Mouse (Mus musculus) macrophage (primary cell): ENCODE results near the gene Ifi47. TPM values are rescaled to one million over a fixed set of nuclear protein-coding genes. Genes with fewer than 3 reads are reported as not detected.

ENCODE experiments used
- H3K27ac ChIP-seq: fragments of 350-480 bp; formaldehyde crosslinking; 2 replicates; pipeline ENCODE4 v1.9.0; 2021
- H3K36me3 ChIP-seq: fragments of 350-480 bp; formaldehyde crosslinking; 2 replicates; pipeline ENCODE4 v1.9.0; 2021; ENCODE audit errors: inconsistent target
- H3K4me3 ChIP-seq: fragments of 350-480 bp; formaldehyde crosslinking; 2 replicates; pipeline ENCODE4 v1.9.0; 2021; ENCODE audit errors: inconsistent target
- H3K79me2 ChIP-seq: fragments of 350-480 bp; formaldehyde crosslinking; 2 replicates; pipeline ENCODE4 v1.9.0; 2021; ENCODE audit errors: inconsistent target
- WGBS: methylation state at CpG from one replicate; pipeline ENCODE4 v1.1.7; 2026; ENCODE audit warnings: inconsistent platforms; ENCODE audit not compliant: missing documents; 5-methylcytosine and 5-hydroxymethylcytosine counted together
- polyA plus RNA-seq: library from polyadenylated mRNA; stranded (reverse); fragments of 250-400 nt; gene quantifications from 3 replicates; pipeline ENCODE4 v1.2.4, GENCODE M21; 2018; ENCODE audit warnings: inconsistent platforms

Gene Ifi47
- polyA plus RNA-seq, 1 experiment from 2014 or later: 34.8 TPM

- Histone ChIP-seq H3K79me2 (peaks cover 68% of the 10 kb centered on the region), H3K36me3 (no peaks in the 10 kb centered on the region), H3K27ac (peak overlapping the region; percentile 51), H3K4me3 (no peak overlapping the region)
- WGBS: 58% methylated on average over 3 of the region's 3 CpGs
Observed at GRCm38 (mm10) chr11:49083808-49084207, 7.4 kb downstream of the Ifi47 start.

GRCm38 (mm10) chr11:49084385-49084784 lies 8.0 kb downstream of the Ifi47 start:
- 71% methylated on average over 1 of the region's 1 CpGs for WGBS
- H3K27ac ChIP-seq: peak overlapping the region; percentile 51
- H3K36me3 ChIP-seq: no peaks in the 10 kb centered on the region
- H3K4me3 ChIP-seq: no peak overlapping the region
- peaks cover 68% of the 10 kb centered on the region for H3K79me2 ChIP-seq

- Histone ChIP-seq H3K27ac (peak overlapping the region; percentile 51), H3K4me3 (no peak overlapping the region), H3K79me2 (peaks cover 69% of the 10 kb centered on the region), H3K36me3 (no peaks in the 10 kb centered on the region)
- WGBS: 5% methylated on average over 3 of the region's 3 CpGs
Observed at GRCm38 (mm10) chr11:49084875-49085274, 8.5 kb downstream of the Ifi47 start.

GRCm38 (mm10) chr11:49086858-49087361 lies 10.5 kb downstream of the Ifi47 start:
- Histone ChIP-seq H3K36me3 (0 out of 2 replicates have a peak, but pooled peaks cover 6% of the 10 kb centered on the region), H3K79me2 (peaks cover 90% of the 10 kb centered on the region), H3K4me3 (peak overlapping the region; percentile 59), H3K27ac (peak overlapping the region; percentile 80)
- 0% methylated on average over 5 of the region's 6 CpGs for WGBS

- Histone ChIP-seq H3K4me3 (peak overlapping the region; percentile 48), H3K79me2 (peaks cover 94% of the 10 kb centered on the region), H3K27ac (peak overlapping the region; percentile 32), H3K36me3 (0 out of 2 replicates have a peak, but pooled peaks cover 6% of the 10 kb centered on the region)
- WGBS: 14% methylated on average over 21 of the region's 22 CpGs
Observed at GRCm38 (mm10) chr11:49087830-49088616, 11.6 kb downstream of the Ifi47 start.

- H3K79me2 ChIP-seq: peaks cover 94% of the 10 kb centered on the region
- WGBS: 89% methylated on average over 5 of the region's 5 CpGs
- H3K4me3 ChIP-seq: no peak overlapping the region; the same call in 1 of the 2 replicates
- H3K27ac ChIP-seq: no peak overlapping the region
- peaks cover 9% of the 10 kb centered on the region for H3K36me3 ChIP-seq
Observed at GRCm38 (mm10) chr11:49088990-49089652, 12.7 kb downstream of the Ifi47 start.

GRCm38 (mm10) chr11:49089735-49090507 lies 13.5 kb downstream of the Ifi47 start:
- H3K27ac ChIP-seq: no peak overlapping the region
- peaks cover 17% of the 10 kb centered on the region for H3K36me3 ChIP-seq
- peaks cover 99% of the 10 kb centered on the region for H3K79me2 ChIP-seq
- 86% methylated on average over 3 of the region's 3 CpGs for WGBS
- H3K4me3 ChIP-seq: no peak overlapping the region

- H3K27ac ChIP-seq: no peak overlapping the region
- WGBS: 98% methylated on average over 5 of the region's 5 CpGs
- H3K36me3 ChIP-seq: peaks cover 23% of the 10 kb centered on the region
- H3K79me2 ChIP-seq: peaks cover 99% of the 10 kb centered on the region
- H3K4me3 ChIP-seq: no peak overlapping the region
Observed at GRCm38 (mm10) chr11:49090551-49090950, 14.2 kb downstream of the Ifi47 start.

- 81% methylated on average over 4 of the region's 4 CpGs for WGBS
- H3K27ac ChIP-seq: no peak overlapping the region
- H3K36me3 ChIP-seq: peaks cover 29% of the 10 kb centered on the region
- peaks cover 99% of the 10 kb centered on the region for H3K79me2 ChIP-seq
- no peak overlapping the region for H3K4me3 ChIP-seq
Observed at GRCm38 (mm10) chr11:49091171-49091570, 14.8 kb downstream of the Ifi47 start.

- Histone ChIP-seq H3K79me2 (peaks cover 99% of the 10 kb centered on the region), H3K4me3 (no peak overlapping the region), H3K27ac (peak overlapping the region; percentile 24; the same call in 1 of the 2 replicates), H3K36me3 (peaks cover 39% of the 10 kb centered on the region)
- 92% methylated on average over 1 of the region's 1 CpGs for WGBS
Observed at GRCm38 (mm10) chr11:49092053-49092586, 15.7 kb downstream of the Ifi47 start.

GRCm38 (mm10) chr11:49092786-49093185 lies 16.4 kb downstream of the Ifi47 start:
- Histone ChIP-seq H3K27ac (peak overlapping the region; percentile 24; the same call in 1 of the 2 replicates), H3K79me2 (peaks cover 100% of the 10 kb centered on the region), H3K4me3 (no peak overlapping the region), H3K36me3 (peaks cover 45% of the 10 kb centered on the region)
- 20% methylated on average over 2 of the region's 2 CpGs for WGBS

GRCm38 (mm10) chr11:49093861-49094660 lies 17.7 kb downstream of the Ifi47 start:
- WGBS: 62% methylated on average over 6 of the region's 6 CpGs
- Histone ChIP-seq H3K27ac (no peak overlapping the region), H3K36me3 (peaks cover 51% of the 10 kb centered on the region), H3K4me3 (no peak overlapping the region), H3K79me2 (peaks cover 100% of the 10 kb centered on the region)

- Histone ChIP-seq H3K79me2 (peaks cover 98% of the 10 kb centered on the region), H3K36me3 (peaks cover 51% of the 10 kb centered on the region), H3K27ac (no peak overlapping the region), H3K4me3 (no peak overlapping the region)
- 93% methylated on average over 4 of the region's 4 CpGs for WGBS
Observed at GRCm38 (mm10) chr11:49095367-49095766, 19.0 kb downstream of the Ifi47 start.
